Mouse (Mus musculus): ENCODE results near the gene Gprc5b. TPM values are rescaled to one million over a fixed set of nuclear protein-coding genes. Genes with fewer than 3 reads are reported as not detected.

Gprc5b gene
- 9.5 and 10.9 TPM in 2 replicates for polyA plus RNA-seq (2015; fragmentation: Nextera tagmentation; extraction: Ambion mirVana)

GRCm38 (mm10) chr7:118995007-118995406 is at the start of gene Gprc5b:
Gene Gprc5b, minus strand, starts transcription at chr7:118995211.

Other genes starting within 250 kb of the Gprc5b start
- 4.4 and 5.6 TPM in 2 replicates for gene Iqck, start 139.5 kb downstream of the Gprc5b start, polyA plus RNA-seq (2015; fragmentation: Nextera tagmentation; extraction: Ambion mirVana)
- gene Knop1, start 139.0 kb downstream of the Gprc5b start, polyA plus RNA-seq (2015; fragmentation: Nextera tagmentation; extraction: Ambion mirVana) = 65.8 and 66.0 TPM in 2 replicates
- 10.0 and 13.7 TPM in 2 replicates for gene Gpr139, start 189.4 kb upstream of the Gprc5b start, polyA plus RNA-seq (2015; fragmentation: Nextera tagmentation; extraction: Ambion mirVana)

All from neural tube, postnatal 0 days (tissue).